Mouse (Mus musculus): Measurements from ENCODE around the gene Zpbp2.

DNA sequence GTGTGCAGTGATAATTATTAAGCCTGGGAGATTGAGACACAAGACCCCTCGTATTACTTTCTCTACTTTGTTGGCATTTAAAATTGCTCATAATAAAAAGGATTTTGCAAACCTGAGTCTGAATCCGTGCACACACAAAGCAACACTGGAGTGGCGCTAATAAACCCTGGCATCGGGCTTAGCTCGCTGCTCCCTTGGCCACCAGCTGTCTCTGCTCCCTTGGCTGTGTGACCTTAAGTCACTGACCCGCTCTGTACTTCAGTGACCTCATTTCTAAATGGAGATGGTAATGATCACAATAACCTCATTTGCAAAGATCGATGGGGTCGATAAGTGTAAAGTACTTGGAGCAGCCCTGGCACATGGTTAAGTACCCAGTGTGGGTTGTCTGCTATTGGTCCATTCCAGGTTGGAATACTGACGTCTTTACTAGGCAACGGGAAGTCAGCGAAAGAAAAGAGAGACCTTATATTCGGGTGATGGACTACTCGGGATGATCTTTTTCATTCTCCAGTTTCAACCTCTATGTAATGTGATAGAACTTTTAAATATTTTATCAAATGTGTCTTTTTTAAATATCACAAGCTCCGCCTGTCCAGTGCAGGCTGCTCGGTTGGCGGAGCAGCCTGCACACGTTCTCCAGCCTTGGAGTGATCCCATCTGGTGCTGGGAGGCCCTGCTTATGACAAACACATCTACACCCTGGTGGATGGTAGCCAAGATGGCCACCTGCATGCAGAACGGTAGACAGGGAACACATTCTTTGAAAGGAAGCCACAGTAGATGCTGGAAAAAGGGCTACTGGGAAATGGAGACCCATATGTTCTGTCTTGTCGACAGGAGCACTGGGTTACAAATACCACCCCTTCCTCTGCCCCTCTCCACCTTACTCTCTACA is 39.9 kb downstream of the Zpbp2 start:
- TF ChIP-seq POLR2A (IDR thresholded peaks at IDR 0.05; ENCODE audit: borderline replicate concordance, insufficient read depth, low read length) (no peak), CTCF (IDR thresholded peaks at IDR 0.05; ENCODE audit: borderline replicate concordance, insufficient read depth, low read depth, low read length) (no peak)
